Comparison of ENCODE assay signal across 21 mouse cellular contexts in genomic region chr14:60866399-60866798, GRCm38 (mm10).
DNase-seq lines count a peak whose midpoint lies in the region; ATAC-seq and TF ChIP-seq lines count a peak whose summit lies in the region.
"Had no signal": no experiment of that assay in that cellular context is flagged by ENCODE, and none has a peak within 500 bp of the region (broad histone marks: within the 10 kb centered on the region; RNA-seq: fewer than 3 reads in every experiment).

No protein-coding gene starts in this region.

- H3K4me1 ChIP-seq in embryonic facial prominence, embryonic 11.5 days (ENCODE audit: control insufficient read depth, insufficient read depth, low read length): peaks cover 3% of the 10 kb centered on the region; the same call in 1 of the 2 replicates
- peaks cover 29% of the 10 kb centered on the region for H3K4me1 ChIP-seq in limb, embryonic 10.5 days
- H3K4me1 ChIP-seq in limb, embryonic 14.5 days (ENCODE audit: control insufficient read depth, insufficient read depth, low read length): peaks cover 12% of the 10 kb centered on the region; the same call in 1 of the 2 replicates
- H3K4me1 ChIP-seq: hindbrain, embryonic 12.5 days had no signal

- H3K36me3 ChIP-seq in embryonic facial prominence, embryonic 11.5 days (replicated peaks; ENCODE audit: control insufficient read depth, insufficient read depth, low read depth, low read length): no peaks in the 10 kb centered on the region
- peaks cover 6% of the 10 kb centered on the region; the same call in 1 of the 2 replicates for H3K36me3 ChIP-seq in limb, embryonic 10.5 days
- H3K36me3 ChIP-seq in limb, embryonic 14.5 days (ENCODE audit: control insufficient read depth, insufficient read depth, low read length): 0 out of 2 replicates have a peak, but pooled peaks cover 5% of the 10 kb centered on the region
- H3K36me3 ChIP-seq: hindbrain, embryonic 12.5 days had no signal

- no peak overlapping the region for H3K9ac ChIP-seq in embryonic facial prominence, embryonic 11.5 days (replicated peaks; ENCODE audit: low read length)
- no peak overlapping the region for H3K9ac ChIP-seq in limb, embryonic 14.5 days (ENCODE audit: low read depth, low read length, severe bottlenecking)
- H3K9ac ChIP-seq: embryonic facial prominence, embryonic 12.5 days; forebrain, embryonic 13.5 days; forebrain, postnatal 0 days; heart, embryonic 13.5 days; hindbrain, embryonic 12.5 days had no signal

- 57% methylated on average over 11 of the region's 11 CpGs for WGBS in embryonic facial prominence, embryonic 11.5 days
- 60% methylated on average over 11 of the region's 11 CpGs for WGBS in limb, embryonic 10.5 days
- 30% methylated on average over 11 of the region's 11 CpGs for WGBS in limb, embryonic 14.5 days

- DNase-seq in embryo, embryonic 11 days: peak; percentile 40
- peak; percentile 63 for DNase-seq in embryonic facial prominence, embryonic 11.5 days (ENCODE audit: low spot score)
- peak; percentile 44 for DNase-seq in limb, embryonic 10.5 days (ENCODE audit: low spot score)
- DNase-seq in limb, embryonic 14.5 days (ENCODE audit: low spot score): peak; percentile 70
- DNase-seq in retina, embryonic 14.5 days (ENCODE audit: low spot score): no peak
- no peak for DNase-seq in cerebellum, postnatal 14 days
- DNase-seq in right cerebral cortex, postnatal 4 days: no peak
- DNase-seq: adrenal gland, adult 2 months; adrenal gland, postnatal 25 days; cerebellum, adult 18-20 months; cerebellum, adult 9-11 months; forebrain, postnatal 0 days; gastrocnemius, adult 2 months; gastrocnemius, postnatal 25 days; heart, postnatal 4 days had no signal

- no peak overlapping the region for H3K27ac ChIP-seq in embryonic facial prominence, embryonic 11.5 days (replicated peaks; ENCODE audit: low read depth, low read length)
- H3K27ac ChIP-seq in limb, embryonic 10.5 days: no peak overlapping the region
- no peak overlapping the region for H3K27ac ChIP-seq in limb, embryonic 14.5 days (replicated peaks; ENCODE audit: low read depth, low read length)
- H3K27ac ChIP-seq: embryonic facial prominence, embryonic 12.5 days; forebrain, embryonic 13.5 days; gastrocnemius, adult 2 months; heart, embryonic 13.5 days; hindbrain, embryonic 12.5 days had no signal

- H3K4me3 ChIP-seq in embryonic facial prominence, embryonic 11.5 days (ENCODE audit: low read depth, low read length): no peak overlapping the region
- H3K4me3 ChIP-seq in limb, embryonic 10.5 days: no peak overlapping the region
- H3K4me3 ChIP-seq in limb, embryonic 14.5 days (replicated peaks; ENCODE audit: low read length): no peak overlapping the region
- H3K4me3 ChIP-seq: embryonic facial prominence, embryonic 12.5 days; forebrain, embryonic 13.5 days; gastrocnemius, adult 2 months; heart, embryonic 13.5 days; hindbrain, embryonic 12.5 days had no signal

- no peaks in the 10 kb centered on the region for H3K9me3 ChIP-seq in embryonic facial prominence, embryonic 11.5 days (replicated peaks; ENCODE audit: control insufficient read depth, low read length)
- H3K9me3 ChIP-seq in limb, embryonic 10.5 days (replicated peaks): no peaks in the 10 kb centered on the region
- no peaks in the 10 kb centered on the region for H3K9me3 ChIP-seq in limb, embryonic 14.5 days (ENCODE audit: control insufficient read depth, low read length)
- H3K9me3 ChIP-seq: embryonic facial prominence, embryonic 12.5 days; forebrain, embryonic 13.5 days; heart, embryonic 13.5 days; hindbrain, embryonic 12.5 days had no signal

- ATAC-seq in embryonic facial prominence, embryonic 11.5 days (replicated peaks; ENCODE audit: insufficient number of reproducible peaks, low FRiP score, low TSS enrichment, low read depth): no peak
- 0 out of 2 replicates have a peak, but pooled peaks have one; percentile 19 for ATAC-seq in limb, embryonic 14.5 days (ENCODE audit: low FRiP score, low read depth)
- ATAC-seq in megakaryocyte progenitor cell, adult 5-6 weeks (replicated peaks; ENCODE audit: poor library complexity): no peak
- ATAC-seq: forebrain, embryonic 13.5 days; forebrain, postnatal 0 days; hindbrain, embryonic 16.5 days had no signal

- no peaks in the 10 kb centered on the region for H3K27me3 ChIP-seq in embryonic facial prominence, embryonic 11.5 days (ENCODE audit: control insufficient read depth, insufficient read depth, low read length)
- no peaks in the 10 kb centered on the region for H3K27me3 ChIP-seq in limb, embryonic 10.5 days (ENCODE audit: low read depth, poor library complexity, severe bottlenecking)
- no peaks in the 10 kb centered on the region for H3K27me3 ChIP-seq in limb, embryonic 14.5 days (ENCODE audit: control insufficient read depth, insufficient read depth, low read length)
- H3K27me3 ChIP-seq: embryonic facial prominence, embryonic 12.5 days; forebrain, embryonic 13.5 days; heart, embryonic 13.5 days; hindbrain, embryonic 12.5 days had no signal

- H3K4me2 ChIP-seq in embryonic facial prominence, embryonic 11.5 days (ENCODE audit: low read depth, low read length): no peak overlapping the region
- no peak overlapping the region for H3K4me2 ChIP-seq in limb, embryonic 14.5 days (replicated peaks; ENCODE audit: low read depth, low read length, severe bottlenecking)
- H3K4me2 ChIP-seq: embryonic facial prominence, embryonic 12.5 days; forebrain, embryonic 13.5 days; heart, embryonic 13.5 days; hindbrain, embryonic 12.5 days had no signal

- no peak for TF ChIP-seq POLR2A in limb, embryonic 14.5 days (IDR thresholded peaks at IDR 0.05; ENCODE audit: borderline replicate concordance, extremely low read depth, insufficient read depth, insufficient read length)

Comparison
In these comparisons a context has a peak if more than half of its experiments do, and no peak if none do; other contexts are left out.
1. DNase-seq: peak in embryo, embryonic 11 days (single experiment), embryonic facial prominence, embryonic 11.5 days (single experiment), limb, embryonic 10.5 days (single experiment) and limb, embryonic 14.5 days (single experiment); none in retina, embryonic 14.5 days (single experiment), cerebellum, postnatal 14 days (0 of 2) and right cerebral cortex, postnatal 4 days (single experiment).